Mouse (Mus musculus): ENCODE measurements around the gene Primpol. TPM values are rescaled to one million over a fixed set of nuclear protein-coding genes. Genes with fewer than 3 reads are reported as not detected.

The Primpol gene
- polyA plus RNA-seq, 1 experiment from 2014 or later = 8.4 TPM

DNA sequence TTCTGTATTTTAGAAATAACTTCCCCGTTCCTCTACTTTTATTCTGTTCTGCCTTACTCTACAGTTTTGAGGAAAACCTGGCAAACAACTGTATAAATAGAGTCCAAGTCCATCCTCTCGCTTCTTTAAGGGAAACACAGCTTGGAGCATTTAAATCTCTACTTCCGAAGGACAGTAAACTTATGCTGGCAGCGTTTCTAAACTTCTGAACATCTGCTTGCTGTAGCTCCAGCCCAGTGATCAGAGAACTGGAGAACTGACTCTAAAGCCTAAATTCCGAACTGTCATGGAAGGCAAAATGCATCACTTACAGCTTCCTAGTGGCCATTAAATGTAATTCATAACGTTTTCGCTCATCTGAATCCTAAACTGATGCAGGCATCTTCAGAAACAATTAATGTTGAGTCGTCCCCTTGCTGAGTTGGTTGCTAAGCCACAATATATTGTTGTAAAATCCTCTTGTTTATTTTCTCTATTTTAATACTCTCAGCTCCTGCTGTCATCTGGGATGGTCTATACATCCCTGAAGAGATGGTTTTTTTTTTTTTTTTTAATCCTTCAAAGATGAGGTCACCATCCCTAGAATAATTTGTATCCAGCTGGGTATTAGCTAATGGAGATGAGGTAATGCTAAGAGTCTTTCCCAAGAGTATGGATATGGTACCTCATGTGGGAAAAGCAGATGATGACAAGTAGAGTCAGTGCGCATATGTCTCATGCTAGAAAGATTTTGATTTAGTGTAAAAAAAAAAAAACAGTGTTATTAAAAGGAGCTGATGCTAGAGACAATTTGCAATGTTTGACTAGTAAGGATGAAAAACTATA is 5.6 kb upstream of the Primpol start:
- Histone ChIP-seq H3K4me3 (no peak overlapping the region), H3K27ac (no peak overlapping the region), H3K36me3 (peaks cover 19% of the 10 kb centered on the region; the same call in 1 of the 2 replicates), H3K9me3 (no peaks in the 10 kb centered on the region), H3K27me3 (ENCODE audit: insufficient read depth, poor library complexity, severe bottlenecking) (no peaks in the 10 kb centered on the region), H3K4me1 (replicated peaks) (peaks cover 22% of the 10 kb centered on the region)
- DNase-seq (ENCODE audit: low spot score) = no peak
- 91% methylated on average over 9 of the region's 9 CpGs for WGBS

DNA sequence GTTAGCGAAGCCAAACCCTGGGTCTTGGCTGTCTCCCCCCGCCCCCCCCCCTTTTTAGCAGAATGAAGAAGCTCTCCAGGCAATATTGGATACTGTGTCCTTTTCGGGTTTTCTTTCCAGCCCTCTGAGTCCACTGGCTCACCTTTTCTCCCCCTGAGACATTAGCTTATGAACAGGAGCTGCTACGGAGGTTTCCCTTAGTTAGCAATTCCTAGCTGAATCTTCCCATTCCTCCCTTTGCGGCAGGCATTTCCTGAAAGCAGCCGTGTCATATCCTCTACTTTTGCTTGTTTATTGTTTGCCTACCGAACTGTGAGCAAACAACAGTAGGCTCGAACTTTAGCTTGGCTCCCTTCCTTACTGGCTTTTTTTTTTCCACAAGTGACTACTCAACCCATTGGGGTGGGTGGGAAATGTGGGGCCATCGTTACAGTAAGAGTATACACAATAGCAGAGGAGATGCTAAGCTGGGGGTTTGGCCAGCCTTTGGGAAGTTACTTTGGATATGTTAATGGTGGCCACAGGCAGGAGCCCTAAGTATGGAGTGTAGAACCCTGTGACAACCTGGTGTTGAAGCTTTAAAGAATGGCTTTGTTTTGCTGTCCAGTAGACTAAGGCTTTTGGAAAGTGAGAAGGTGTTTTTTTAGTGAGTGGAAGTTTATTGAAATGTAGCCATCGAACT is 1.8 kb upstream of the Primpol start:
- H3K27me3 ChIP-seq (ENCODE audit: insufficient read depth, poor library complexity, severe bottlenecking) = no peaks in the 10 kb centered on the region
- no peaks in the 10 kb centered on the region for H3K9me3 ChIP-seq
- H3K4me1 ChIP-seq (replicated peaks) = peaks cover 32% of the 10 kb centered on the region
- peak overlapping the region; percentile 93 for H3K4me3 ChIP-seq
- WGBS = 1% methylated on average over 10 of the region's 10 CpGs
- H3K36me3 ChIP-seq = peaks cover 6% of the 10 kb centered on the region; the same call in 1 of the 2 replicates
- DNase-seq (ENCODE audit: low spot score) = no peak
- peak overlapping the region; percentile 96 for H3K27ac ChIP-seq

DNA sequence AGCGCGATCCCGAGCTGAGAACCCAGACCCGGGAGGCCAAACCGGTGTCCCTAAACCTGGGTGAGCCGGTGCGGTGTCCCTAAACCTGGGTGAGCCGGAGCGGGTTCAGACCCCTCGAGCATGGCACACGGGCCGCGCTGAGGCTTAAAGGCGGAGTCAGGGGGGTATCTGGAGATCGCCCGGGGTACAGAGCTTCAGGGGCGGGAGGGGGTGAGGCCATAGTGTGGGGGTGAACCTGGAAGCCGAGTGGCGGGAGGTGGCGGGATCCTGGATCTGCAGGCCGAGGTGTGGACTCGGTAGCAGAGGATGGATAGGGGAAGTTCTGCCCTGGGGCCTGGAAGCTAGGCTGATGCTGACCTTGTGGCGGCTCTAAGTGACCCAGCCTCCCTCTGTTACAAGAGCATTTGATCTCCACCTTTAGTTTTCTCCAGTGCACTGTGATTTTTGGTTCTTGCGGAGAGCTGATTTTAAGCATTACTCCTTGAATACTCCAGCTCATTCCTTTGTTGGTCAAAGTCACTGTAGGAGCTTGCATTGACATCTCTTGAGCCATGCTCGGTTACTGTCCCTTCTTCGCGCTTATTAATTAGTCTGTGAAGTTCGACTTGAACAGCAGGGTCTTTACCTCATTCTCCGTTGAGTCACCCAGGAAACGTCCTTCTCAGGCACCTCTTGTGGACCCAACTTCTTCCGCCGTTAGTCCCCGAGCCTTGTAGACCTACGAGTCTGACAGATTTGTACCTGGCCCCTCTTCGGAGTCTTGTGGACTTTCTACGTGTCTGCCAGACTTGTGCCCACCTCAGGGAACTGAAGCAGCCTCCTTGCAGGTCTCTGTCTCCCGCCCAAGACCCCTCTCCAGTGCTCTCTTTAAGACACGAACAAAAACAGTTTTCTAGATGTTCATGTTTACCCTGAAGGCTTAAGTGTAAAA is 943 bp upstream of the Primpol start:
- no peaks in the 10 kb centered on the region for H3K9me3 ChIP-seq
- no peaks in the 10 kb centered on the region for H3K27me3 ChIP-seq (ENCODE audit: insufficient read depth, poor library complexity, severe bottlenecking)
- H3K4me3 ChIP-seq = peak overlapping the region; percentile 93
- H3K27ac ChIP-seq = peak overlapping the region; percentile 96
- DNase-seq (ENCODE audit: low spot score) = peak; percentile 28
- under 1% methylated on average over 38 of the region's 38 CpGs for WGBS
- H3K36me3 ChIP-seq = peaks cover 4% of the 10 kb centered on the region; the same call in 1 of the 2 replicates
- peaks cover 38% of the 10 kb centered on the region for H3K4me1 ChIP-seq (replicated peaks)

DNA sequence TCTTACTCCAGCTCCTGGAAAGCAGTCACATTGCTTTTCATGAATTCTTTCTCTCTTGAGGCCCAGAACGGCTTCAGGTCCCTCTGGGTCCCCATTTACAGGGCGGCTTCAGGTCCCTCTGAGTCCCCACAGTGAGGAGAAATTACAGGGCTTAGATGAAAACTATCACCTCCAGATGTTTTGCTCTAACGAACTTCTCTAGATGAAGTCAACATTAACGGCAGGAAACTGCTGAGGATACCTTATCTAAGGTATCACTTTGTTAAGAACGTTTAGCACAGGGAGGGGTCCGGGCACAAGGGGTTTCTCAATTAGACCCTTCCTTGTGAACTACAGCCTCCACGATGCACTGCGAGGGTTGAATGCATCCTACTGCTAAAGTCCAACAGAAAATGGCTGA is 1.1 kb downstream of the Primpol start:
- no peak overlapping the region for H3K27ac ChIP-seq
- H3K4me1 ChIP-seq (replicated peaks) = peaks cover 38% of the 10 kb centered on the region
- 88% methylated on average over 8 of the region's 8 CpGs for WGBS
- no peaks in the 10 kb centered on the region for H3K9me3 ChIP-seq
- H3K36me3 ChIP-seq = no peaks in the 10 kb centered on the region
- H3K4me3 ChIP-seq = peak overlapping the region; percentile 93
- no peaks in the 10 kb centered on the region for H3K27me3 ChIP-seq (ENCODE audit: insufficient read depth, poor library complexity, severe bottlenecking)
- no peak for DNase-seq (ENCODE audit: low spot score)

DNA sequence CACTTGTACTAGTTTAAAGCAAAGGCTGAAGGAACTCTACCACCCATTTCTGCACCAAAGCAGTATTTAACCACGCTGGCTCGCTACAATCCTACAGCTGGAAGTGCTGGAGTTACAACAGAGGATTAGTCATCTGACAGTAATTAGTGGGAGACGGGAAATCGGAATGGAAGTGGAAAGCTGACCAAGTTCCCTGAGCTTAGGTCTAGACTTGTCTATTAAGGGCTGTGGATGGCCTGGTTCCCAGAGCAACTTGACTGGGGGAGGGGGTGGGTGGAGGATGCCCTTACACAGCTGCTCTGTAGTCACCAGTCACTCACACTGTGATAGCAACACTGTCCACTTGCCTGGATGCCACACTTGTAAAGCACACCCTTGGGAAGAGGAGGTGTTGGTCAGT is 3.6 kb downstream of the Primpol start:
- no peak overlapping the region for H3K4me3 ChIP-seq
- WGBS = 75% methylated on average over 4 of the region's 4 CpGs
- no peaks in the 10 kb centered on the region for H3K27me3 ChIP-seq (ENCODE audit: insufficient read depth, poor library complexity, severe bottlenecking)
- peaks cover 19% of the 10 kb centered on the region for H3K4me1 ChIP-seq (replicated peaks)
- no peak for DNase-seq (ENCODE audit: low spot score)
- no peaks in the 10 kb centered on the region for H3K9me3 ChIP-seq
- H3K27ac ChIP-seq = no peak overlapping the region
- H3K36me3 ChIP-seq = peaks cover 3% of the 10 kb centered on the region; the same call in 1 of the 2 replicates

DNA sequence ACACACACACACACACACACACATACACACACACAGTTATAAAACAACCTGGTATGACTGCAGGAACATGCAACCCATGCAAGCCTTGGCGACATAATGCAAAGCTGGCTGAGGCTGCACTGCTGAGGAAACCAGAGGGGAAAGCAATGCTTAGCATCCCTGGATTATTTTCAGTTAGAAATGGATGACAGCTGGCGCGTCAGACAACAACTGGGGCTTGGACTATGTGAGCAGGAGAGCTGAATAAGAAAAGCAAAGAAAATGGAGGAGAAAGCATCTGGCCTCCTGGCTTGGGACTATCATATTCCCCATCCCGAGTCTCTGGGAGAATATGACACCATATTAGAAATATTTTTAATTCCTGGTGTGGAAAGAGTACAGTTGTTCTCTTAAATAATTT is 4.1 kb downstream of the Primpol start:
- Histone ChIP-seq H3K36me3 (peaks cover 3% of the 10 kb centered on the region; the same call in 1 of the 2 replicates), H3K27ac (no peak overlapping the region), H3K27me3 (ENCODE audit: insufficient read depth, poor library complexity, severe bottlenecking) (no peaks in the 10 kb centered on the region), H3K9me3 (no peaks in the 10 kb centered on the region), H3K4me3 (no peak overlapping the region), H3K4me1 (replicated peaks) (peaks cover 16% of the 10 kb centered on the region)
- no peak for DNase-seq (ENCODE audit: low spot score)
- 76% methylated on average over 4 of the region's 4 CpGs for WGBS

DNA sequence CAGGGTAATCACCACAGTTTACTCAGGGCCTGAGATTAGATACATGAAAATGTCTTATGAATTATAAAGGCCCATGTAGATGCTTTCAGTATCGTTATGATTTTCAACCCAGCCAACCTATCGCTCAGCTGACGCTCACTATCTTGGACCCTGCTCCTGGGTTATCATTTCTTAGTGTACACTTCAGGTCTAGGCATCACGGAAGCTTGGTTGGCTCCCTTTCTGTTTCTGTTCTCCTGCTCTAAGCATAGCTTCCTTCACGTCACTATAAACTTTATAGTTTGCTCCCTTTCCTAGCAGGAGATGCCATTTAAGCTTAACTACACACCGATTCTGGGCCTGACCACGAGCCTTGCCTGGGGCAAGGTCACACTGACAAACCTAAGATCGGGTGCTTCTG is 5.5 kb downstream of the Primpol start:
- peaks cover 11% of the 10 kb centered on the region; the same call in 1 of the 2 replicates for H3K36me3 ChIP-seq
- H3K9me3 ChIP-seq = no peaks in the 10 kb centered on the region
- no peaks in the 10 kb centered on the region for H3K27me3 ChIP-seq (ENCODE audit: insufficient read depth, poor library complexity, severe bottlenecking)
- H3K4me3 ChIP-seq = no peak overlapping the region
- WGBS = 93% methylated on average over 8 of the region's 8 CpGs
- H3K27ac ChIP-seq = no peak overlapping the region
- no peak for DNase-seq (ENCODE audit: low spot score)
- H3K4me1 ChIP-seq (replicated peaks) = peaks cover 14% of the 10 kb centered on the region

DNA sequence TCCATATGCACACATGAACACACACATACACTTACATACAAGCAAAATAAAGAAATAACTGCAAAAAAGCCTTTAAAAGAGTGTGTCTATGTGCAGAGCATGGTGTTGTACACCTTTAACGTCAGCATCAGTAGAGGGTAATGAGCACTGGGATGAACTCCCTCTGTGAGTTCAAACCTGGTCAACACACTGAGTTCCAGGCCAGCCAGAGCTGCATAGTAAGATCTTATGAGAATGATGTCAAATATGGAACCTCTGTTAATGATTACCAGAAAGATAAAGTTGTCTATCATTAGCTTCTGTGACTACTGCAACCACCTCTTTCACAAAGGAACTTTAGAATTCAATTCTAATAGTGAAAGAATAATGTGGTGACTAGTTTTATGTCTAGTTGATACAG is 10.1 kb downstream of the Primpol start:
- Histone ChIP-seq H3K27me3 (ENCODE audit: insufficient read depth, poor library complexity, severe bottlenecking) (no peaks in the 10 kb centered on the region), H3K9me3 (no peaks in the 10 kb centered on the region), H3K4me1 (replicated peaks) (no peaks in the 10 kb centered on the region), H3K27ac (no peak overlapping the region), H3K4me3 (no peak overlapping the region), H3K36me3 (peaks cover 21% of the 10 kb centered on the region)
- no peak for DNase-seq (ENCODE audit: low spot score)
- 91% methylated on average over 1 of the region's 1 CpGs for WGBS

DNA sequence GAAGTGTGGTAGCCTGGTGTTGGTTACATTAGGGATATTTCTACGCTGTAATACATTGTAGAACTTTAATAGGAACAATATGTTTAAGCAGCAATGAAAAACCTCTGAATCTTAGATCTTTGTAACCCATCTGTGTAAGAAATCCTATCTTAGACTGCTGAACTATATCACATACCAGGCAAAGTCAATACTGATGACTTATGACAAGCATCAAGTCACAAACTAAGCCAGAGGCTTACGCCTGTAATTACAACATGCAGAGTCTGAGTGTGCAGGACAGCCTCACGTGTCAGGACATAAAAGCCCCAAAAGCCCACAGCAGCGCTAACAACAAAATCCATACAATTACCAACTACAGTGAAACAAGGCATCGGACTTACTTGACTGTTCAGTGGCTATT is 13.4 kb downstream of the Primpol start:
- WGBS = 86% methylated on average over 5 of the region's 5 CpGs
- no peak for DNase-seq (ENCODE audit: low spot score)
- H3K27me3 ChIP-seq (ENCODE audit: insufficient read depth, poor library complexity, severe bottlenecking) = no peaks in the 10 kb centered on the region
- H3K27ac ChIP-seq = no peak overlapping the region
- no peaks in the 10 kb centered on the region for H3K9me3 ChIP-seq
- no peak overlapping the region for H3K4me3 ChIP-seq
- H3K36me3 ChIP-seq = peaks cover 18% of the 10 kb centered on the region; the same call in 1 of the 2 replicates
- H3K4me1 ChIP-seq (replicated peaks) = no peaks in the 10 kb centered on the region

DNA sequence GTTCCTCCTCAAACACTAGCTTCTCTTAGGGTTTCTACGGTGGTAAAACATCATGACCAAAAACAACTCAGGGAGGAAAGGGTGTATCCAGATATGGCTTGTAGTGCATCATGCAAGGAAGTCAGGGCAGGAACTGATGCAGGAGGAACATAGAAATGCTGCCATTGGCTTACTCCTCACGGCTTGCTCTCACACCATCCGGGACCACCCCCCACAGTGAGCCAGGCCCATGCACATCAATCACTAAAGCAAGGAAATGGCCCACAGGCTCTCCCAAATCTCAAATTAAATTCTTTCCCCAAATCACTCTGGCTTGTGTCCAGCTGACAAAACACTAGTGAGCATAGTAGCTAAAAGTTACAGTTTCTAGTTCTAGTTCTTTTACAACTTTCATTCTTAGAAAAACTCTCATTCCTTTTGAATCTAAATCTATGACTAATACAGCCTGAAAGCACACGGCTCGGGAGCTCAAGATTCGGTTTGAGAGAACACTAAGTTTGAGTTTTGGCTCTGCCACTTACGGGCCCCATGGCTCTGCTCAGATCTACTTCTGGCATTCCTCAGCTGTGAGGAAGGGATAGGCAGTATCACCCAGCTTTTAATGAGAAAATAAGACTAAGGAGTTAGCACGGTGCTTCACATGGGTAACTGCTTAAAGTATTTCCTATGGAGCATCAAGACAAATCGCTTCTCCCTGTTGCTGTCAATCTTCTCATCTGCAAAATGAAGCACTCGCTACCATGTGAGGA is 15.9 kb downstream of the Primpol start:
- H3K4me3 ChIP-seq = no peak overlapping the region
- no peaks in the 10 kb centered on the region for H3K9me3 ChIP-seq
- no peaks in the 10 kb centered on the region for H3K4me1 ChIP-seq (replicated peaks)
- H3K36me3 ChIP-seq = peaks cover 15% of the 10 kb centered on the region
- peak; percentile 20 for DNase-seq (ENCODE audit: low spot score)
- H3K27ac ChIP-seq = no peak overlapping the region
- 72% methylated on average over 10 of the region's 10 CpGs for WGBS
- H3K27me3 ChIP-seq (ENCODE audit: insufficient read depth, poor library complexity, severe bottlenecking) = no peaks in the 10 kb centered on the region

DNA sequence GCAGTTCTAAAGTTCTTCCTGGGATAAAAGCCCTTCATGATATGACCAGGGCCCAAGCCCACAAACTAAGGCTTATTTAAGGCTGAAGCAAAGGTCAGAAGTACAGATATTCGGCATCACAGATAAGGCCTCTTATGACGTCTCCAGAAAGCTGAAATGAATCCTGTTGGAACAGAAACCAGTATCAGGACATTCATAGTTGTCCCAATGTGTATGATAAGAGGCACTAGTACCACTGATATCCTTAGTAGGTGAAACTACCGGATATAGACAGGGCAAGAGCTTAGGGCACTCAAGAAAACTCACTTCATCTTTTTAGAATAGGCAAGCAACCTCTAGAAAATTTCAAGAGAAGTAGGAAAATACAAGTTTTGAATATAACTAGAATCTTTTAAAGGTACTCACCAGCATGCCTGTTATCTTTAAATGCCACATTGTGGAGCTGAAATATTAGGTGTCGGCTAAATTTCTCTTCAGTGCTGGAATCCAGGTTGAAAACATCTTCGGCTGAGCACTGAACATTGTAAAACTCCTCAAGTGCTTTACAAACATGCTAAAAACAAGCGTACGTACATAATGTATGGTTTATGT is 17.6 kb downstream of the Primpol start:
- no peaks in the 10 kb centered on the region for H3K4me1 ChIP-seq (replicated peaks)

More for the DNA sequence above, 17.6 kb downstream of the Primpol start:
- H3K27me3 ChIP-seq (ENCODE audit: insufficient read depth, poor library complexity, severe bottlenecking) = no peaks in the 10 kb centered on the region
- H3K4me3 ChIP-seq = no peak overlapping the region
- H3K27ac ChIP-seq = no peak overlapping the region
- no peaks in the 10 kb centered on the region for H3K9me3 ChIP-seq
- DNase-seq (ENCODE audit: low spot score) = no peak
- peaks cover 8% of the 10 kb centered on the region; the same call in 1 of the 2 replicates for H3K36me3 ChIP-seq
- 92% methylated on average over 7 of the region's 7 CpGs for WGBS

Measured in hindbrain, embryonic 10.5 days (tissue).